Mouse (Mus musculus): ENCODE results near the gene Dazap2. TPM values are rescaled to one million over a fixed set of nuclear protein-coding genes. Genes with fewer than 3 reads are reported as not detected.
"Not testable (repeated sequence)": the region's sequence is repeated elsewhere in the genome, so short reads cannot be mapped to it uniquely, and the experiment has no call there.

Dazap2 gene
- polyA plus RNA-seq, 1 experiment from 2014 or later = 228 TPM

DNA sequence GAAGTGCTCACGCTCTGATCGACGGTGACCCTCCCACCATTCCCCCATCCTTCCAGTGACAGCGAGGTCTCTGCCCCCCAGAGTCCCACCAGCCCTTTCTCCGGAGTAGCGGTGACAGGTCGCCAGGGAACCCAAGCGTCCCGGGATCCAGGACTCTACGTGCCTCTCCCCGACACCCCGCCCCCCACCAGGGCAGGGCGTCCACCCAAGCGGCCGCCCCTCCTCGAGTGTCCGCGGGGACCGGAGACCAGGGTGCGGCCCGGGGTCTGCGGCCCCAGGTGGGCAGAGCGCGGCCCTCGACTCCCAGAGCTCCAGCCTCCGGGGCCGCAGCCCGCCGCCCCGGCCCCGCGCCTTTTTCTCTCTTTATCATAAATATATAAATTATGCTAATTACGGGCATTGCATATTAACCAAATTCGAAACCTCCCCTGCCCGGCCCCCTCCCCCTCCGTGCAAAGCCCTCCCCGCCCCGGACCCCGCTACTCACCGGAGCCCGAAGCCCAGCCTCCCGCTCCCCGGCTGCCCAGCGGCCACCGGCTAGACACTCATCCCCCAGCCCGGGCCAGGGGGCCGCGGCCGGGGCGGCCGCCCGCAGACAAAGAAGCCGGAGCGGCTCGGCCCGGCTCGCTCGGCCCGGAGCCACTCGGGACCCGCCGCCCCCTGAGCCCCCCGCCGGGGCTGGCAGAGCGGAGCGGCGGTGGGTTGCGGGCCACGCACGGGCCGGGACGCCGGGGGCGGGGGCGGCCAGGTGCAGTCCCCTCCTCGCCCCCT is 15.7 kb upstream of the Dazap2 start, which contains the start of gene Pou6f1:
TSS of gene Pou6f1 (minus strand) at position 709 of the 771 bp plus-strand sequence.
- Histone ChIP-seq H3K4me1 (replicated peaks; ENCODE audit: control insufficient read depth, insufficient read depth, low read length) (peaks cover 9% of the 10 kb centered on the region), H3K4me2 (ENCODE audit: low read depth, low read length, severe bottlenecking) (peak within 1 kb of the TSS; percentile 96), H3K4me3 (ENCODE audit: low read depth, low read length) (peak within 1 kb of the TSS; percentile 81), H3K9ac (ENCODE audit: low read length) (peak within 1 kb of the TSS; percentile 87), H3K36me3 (ENCODE audit: control insufficient read depth, insufficient read depth, low read length) (no peaks in the 10 kb centered on the region), H3K27me3 (ENCODE audit: control insufficient read depth, insufficient read depth, low read length) (peaks cover 13% of the 10 kb centered on the region), H3K27ac (ENCODE audit: low read depth, low read length) (no peak within 1 kb of the TSS), H3K9me3 (ENCODE audit: control insufficient read depth, low read length) (no peaks in the 10 kb centered on the region)
- peak; percentile 77 for ATAC-seq (replicated peaks; ENCODE audit: low FRiP score)
- DNase-seq (ENCODE audit: low spot score) = peak; percentile 69
- WGBS = under 1% methylated on average over 72 of the region's 76 CpGs

- peak overlapping the region; percentile 96 for H3K4me2 ChIP-seq (ENCODE audit: low read depth, low read length, severe bottlenecking)
- H3K27ac ChIP-seq (ENCODE audit: low read depth, low read length) = no peak overlapping the region
- DNase-seq (ENCODE audit: low spot score) (peak; percentile 86), ATAC-seq (replicated peaks; ENCODE audit: low FRiP score) (peak; percentile 70)
- WGBS = 1% methylated on average over 32 of the region's 35 CpGs
- H3K9ac ChIP-seq (ENCODE audit: low read length) = peak overlapping the region; percentile 87
- H3K27me3 ChIP-seq (ENCODE audit: control insufficient read depth, insufficient read depth, low read length) = peaks cover 13% of the 10 kb centered on the region
- H3K4me3 ChIP-seq (ENCODE audit: low read depth, low read length) = peak overlapping the region; percentile 81
- no peaks in the 10 kb centered on the region for H3K36me3 ChIP-seq (ENCODE audit: control insufficient read depth, insufficient read depth, low read length)
- H3K4me1 ChIP-seq (replicated peaks; ENCODE audit: control insufficient read depth, insufficient read depth, low read length) = peaks cover 12% of the 10 kb centered on the region
- no peaks in the 10 kb centered on the region for H3K9me3 ChIP-seq (ENCODE audit: control insufficient read depth, low read length)
Observed at GRCm38 (mm10) chr15:100600047-100600695, 15.0 kb upstream of the Dazap2 start.

- peak overlapping the region; percentile 81; the same call in 1 of the 2 replicates for H3K4me3 ChIP-seq (ENCODE audit: low read depth, low read length)
- H3K9me3 ChIP-seq (ENCODE audit: control insufficient read depth, low read length) = no peaks in the 10 kb centered on the region
- no peak overlapping the region; the same call in 1 of the 2 replicates for H3K4me2 ChIP-seq (ENCODE audit: low read depth, low read length, severe bottlenecking)
- 12% methylated on average over 21 of the region's 21 CpGs for WGBS
- peaks cover 12% of the 10 kb centered on the region for H3K4me1 ChIP-seq (replicated peaks; ENCODE audit: control insufficient read depth, insufficient read depth, low read length)
- DNase-seq (ENCODE audit: low spot score) = no peak
- H3K36me3 ChIP-seq (ENCODE audit: control insufficient read depth, insufficient read depth, low read length) = no peaks in the 10 kb centered on the region
- peaks cover 13% of the 10 kb centered on the region for H3K27me3 ChIP-seq (ENCODE audit: control insufficient read depth, insufficient read depth, low read length)
- H3K27ac ChIP-seq (ENCODE audit: low read depth, low read length) = no peak overlapping the region
- no peak for ATAC-seq (replicated peaks; ENCODE audit: low FRiP score)
- H3K9ac ChIP-seq (ENCODE audit: low read length) = no peak overlapping the region; the same call in 1 of the 2 replicates
Observed at GRCm38 (mm10) chr15:100600696-100601272, 14.4 kb upstream of the Dazap2 start.

DNA sequence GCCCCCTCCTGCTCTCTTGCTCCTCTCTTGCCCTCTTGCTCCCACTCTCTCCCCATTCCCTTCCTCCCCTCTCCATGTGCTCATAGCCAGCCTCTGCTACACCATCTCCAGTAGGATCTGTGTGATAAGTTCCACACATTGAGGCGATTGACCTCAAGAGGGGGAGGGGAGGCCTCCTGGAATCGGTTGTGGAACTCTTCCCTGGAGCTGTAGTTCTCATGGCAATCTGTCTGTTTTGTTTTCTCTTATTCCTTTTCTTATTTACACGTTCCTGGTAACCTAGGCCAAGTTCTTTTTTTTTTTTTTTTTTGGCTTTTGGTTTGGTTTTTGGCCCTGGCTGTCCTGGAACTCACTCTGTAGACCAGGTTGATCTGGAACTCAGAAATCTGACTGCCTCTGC is 13.5 kb upstream of the Dazap2 start:
- H3K4me3 ChIP-seq (ENCODE audit: low read depth, low read length) = no peak overlapping the region
- no peak overlapping the region for H3K27ac ChIP-seq (ENCODE audit: low read depth, low read length)
- no peak overlapping the region for H3K4me2 ChIP-seq (ENCODE audit: low read depth, low read length, severe bottlenecking)
- 47% methylated on average over 3 of the region's 3 CpGs for WGBS
- H3K36me3 ChIP-seq (ENCODE audit: control insufficient read depth, insufficient read depth, low read length) = no peaks in the 10 kb centered on the region
- ATAC-seq (replicated peaks; ENCODE audit: low FRiP score) = no peak
- peaks cover 13% of the 10 kb centered on the region for H3K27me3 ChIP-seq (ENCODE audit: control insufficient read depth, insufficient read depth, low read length)
- H3K9me3 ChIP-seq (ENCODE audit: control insufficient read depth, low read length) = no peaks in the 10 kb centered on the region
- H3K9ac ChIP-seq (ENCODE audit: low read length) = no peak overlapping the region
- no peak for DNase-seq (ENCODE audit: low spot score)
- peaks cover 12% of the 10 kb centered on the region for H3K4me1 ChIP-seq (replicated peaks; ENCODE audit: control insufficient read depth, insufficient read depth, low read length)

DNA sequence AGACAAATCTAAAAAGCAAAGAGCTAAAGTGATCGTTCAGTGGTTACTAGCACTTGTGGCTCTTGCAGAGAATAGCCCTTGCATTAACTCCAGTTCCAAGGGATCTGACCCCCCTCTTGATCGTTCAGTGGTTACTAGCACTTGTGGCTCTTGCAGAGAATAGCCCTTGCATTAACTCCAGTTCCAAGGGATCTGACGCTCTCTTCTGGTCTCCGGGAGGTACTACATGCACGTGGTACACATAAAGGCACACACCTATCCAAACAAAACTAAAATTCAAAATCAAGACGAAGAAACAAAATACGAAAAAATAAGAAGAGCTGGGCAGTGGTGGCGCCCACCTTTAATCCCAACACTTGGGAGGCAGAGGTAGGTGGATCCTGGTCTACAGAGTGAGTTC is 8.5 kb upstream of the Dazap2 start:
- not testable (repeated sequence) for H3K36me3 ChIP-seq (ENCODE audit: control insufficient read depth, insufficient read depth, low read length); ATAC-seq (replicated peaks; ENCODE audit: low FRiP score); DNase-seq (ENCODE audit: low spot score); H3K9me3 ChIP-seq (ENCODE audit: control insufficient read depth, low read length); H3K9ac ChIP-seq (ENCODE audit: low read length); H3K4me3 ChIP-seq (ENCODE audit: low read depth, low read length); H3K4me1 ChIP-seq (replicated peaks; ENCODE audit: control insufficient read depth, insufficient read depth, low read length); H3K4me2 ChIP-seq (ENCODE audit: low read depth, low read length, severe bottlenecking); H3K27me3 ChIP-seq (ENCODE audit: control insufficient read depth, insufficient read depth, low read length); H3K27ac ChIP-seq (ENCODE audit: low read depth, low read length)
- 90% methylated on average over 8 of the region's 8 CpGs for WGBS

- peaks cover 7% of the 10 kb centered on the region; the same call in 1 of the 2 replicates for H3K4me1 ChIP-seq (replicated peaks; ENCODE audit: control insufficient read depth, insufficient read depth, low read length)
- H3K4me3 ChIP-seq (ENCODE audit: low read depth, low read length) = no peak overlapping the region
- no peaks in the 10 kb centered on the region for H3K27me3 ChIP-seq (ENCODE audit: control insufficient read depth, insufficient read depth, low read length)
- no peak overlapping the region for H3K4me2 ChIP-seq (ENCODE audit: low read depth, low read length, severe bottlenecking)
- no peak overlapping the region for H3K9ac ChIP-seq (ENCODE audit: low read length)
- H3K36me3 ChIP-seq (ENCODE audit: control insufficient read depth, insufficient read depth, low read length) = no peaks in the 10 kb centered on the region
- ATAC-seq (replicated peaks; ENCODE audit: low FRiP score) (no peak), DNase-seq (ENCODE audit: low spot score) (no peak)
- H3K9me3 ChIP-seq (ENCODE audit: control insufficient read depth, low read length) = no peaks in the 10 kb centered on the region
- 91% methylated on average over 7 of the region's 7 CpGs for WGBS
- no peak overlapping the region for H3K27ac ChIP-seq (ENCODE audit: low read depth, low read length)
Observed at GRCm38 (mm10) chr15:100611951-100612350, 3.2 kb upstream of the Dazap2 start.

- ATAC-seq (replicated peaks; ENCODE audit: low FRiP score) = no peak
- no peak overlapping the region for H3K27ac ChIP-seq (ENCODE audit: low read depth, low read length)
- no peaks in the 10 kb centered on the region for H3K27me3 ChIP-seq (ENCODE audit: control insufficient read depth, insufficient read depth, low read length)
- 64% methylated on average over 2 of the region's 2 CpGs for WGBS
- no peak for DNase-seq (ENCODE audit: low spot score)
- no peaks in the 10 kb centered on the region for H3K36me3 ChIP-seq (ENCODE audit: control insufficient read depth, insufficient read depth, low read length)
- no peak overlapping the region for H3K4me3 ChIP-seq (ENCODE audit: low read depth, low read length)
- H3K4me1 ChIP-seq (replicated peaks; ENCODE audit: control insufficient read depth, insufficient read depth, low read length) = peaks cover 7% of the 10 kb centered on the region; the same call in 1 of the 2 replicates
- H3K4me2 ChIP-seq (ENCODE audit: low read depth, low read length, severe bottlenecking) = no peak overlapping the region
- no peaks in the 10 kb centered on the region for H3K9me3 ChIP-seq (ENCODE audit: control insufficient read depth, low read length)
- H3K9ac ChIP-seq (ENCODE audit: low read length) = no peak overlapping the region
Observed at GRCm38 (mm10) chr15:100612432-100612831, 2.7 kb upstream of the Dazap2 start.

GRCm38 (mm10) chr15:100613584-100613983 is 1.6 kb upstream of the Dazap2 start:
- 10% methylated on average over 16 of the region's 16 CpGs for WGBS
- Histone ChIP-seq H3K4me2 (ENCODE audit: low read depth, low read length, severe bottlenecking) (peak overlapping the region; percentile 40; the same call in 1 of the 2 replicates), H3K27ac (ENCODE audit: low read depth, low read length) (no peak overlapping the region), H3K9me3 (ENCODE audit: control insufficient read depth, low read length) (no peaks in the 10 kb centered on the region), H3K27me3 (ENCODE audit: control insufficient read depth, insufficient read depth, low read length) (no peaks in the 10 kb centered on the region), H3K36me3 (ENCODE audit: control insufficient read depth, insufficient read depth, low read length) (0 out of 2 replicates have a peak, but pooled peaks cover 2% of the 10 kb centered on the region), H3K9ac (ENCODE audit: low read length) (0 out of 2 replicates have a peak overlapping the region, but pooled peaks have one; percentile 35), H3K4me1 (replicated peaks; ENCODE audit: control insufficient read depth, insufficient read depth, low read length) (peaks cover 7% of the 10 kb centered on the region; the same call in 1 of the 2 replicates), H3K4me3 (ENCODE audit: low read depth, low read length) (no peak overlapping the region)
- ATAC-seq (replicated peaks; ENCODE audit: low FRiP score) = no peak
- DNase-seq (ENCODE audit: low spot score) = peak; percentile 91
